Mouse (Mus musculus) kidney, embryonic 14.5 days (tissue): ENCODE measurements around the gene Kirrel2. TPM values are rescaled to one million over a fixed set of nuclear protein-coding genes. Genes with fewer than 3 reads are reported as not detected.
"Not testable (repeated sequence)": the region's sequence is repeated elsewhere in the genome, so short reads cannot be mapped to it uniquely, and the experiment has no call there.

Source experiments
- ATAC-seq: fragments of 200-750 bp; cut with Nextera tagmentation; 2 replicates; pipeline ENCODE4 v1.8.0; 2017; ENCODE audit warnings: moderate number of reproducible peaks, mild to moderate bottlenecking, moderate TSS enrichment, moderate library complexity; ENCODE audit not compliant: low FRiP score, low TSS enrichment
- H3K27ac ChIP-seq: fragments of 300-500 bp; sonication (generic); 2 replicates; pipeline ENCODE4 v1.5.1; 2014; ENCODE audit warnings: low read depth, mild to moderate bottlenecking, low read length, moderate library complexity, mixed read lengths
- H3K27me3 ChIP-seq: fragments of 300-500 bp; sonication (generic); 2 replicates; pipeline ENCODE4 v1.6.1; 2014; ENCODE audit warnings: mild to moderate bottlenecking, low read length; ENCODE audit not compliant: control insufficient read depth, insufficient read depth
- H3K36me3 ChIP-seq: fragments of 300-500 bp; sonication (generic); 2 replicates; pipeline ENCODE4 v1.6.1; 2014; ENCODE audit warnings: low read length, mixed read lengths; ENCODE audit not compliant: control insufficient read depth, insufficient read depth
- H3K4me1 ChIP-seq: fragments of 300-500 bp; sonication (generic); 2 replicates; pipeline ENCODE4 v1.6.1; 2014; ENCODE audit warnings: low read length, mixed read lengths; ENCODE audit not compliant: control insufficient read depth, insufficient read depth
- H3K4me2 ChIP-seq: fragments of 300-500 bp; sonication (generic); replicated peaks from 2 replicates; pipeline ENCODE4 v1.6.1; 2014; ENCODE audit warnings: low read depth, mild to moderate bottlenecking, low read length
- H3K4me3 ChIP-seq: fragments of 300-500 bp; sonication (generic); 2 replicates; pipeline ENCODE4 v1.5.1; 2014; ENCODE audit warnings: mild to moderate bottlenecking, low read length
- H3K9ac ChIP-seq: fragments of 300-500 bp; sonication (generic); 2 replicates; pipeline ENCODE4 v1.6.1; 2014; ENCODE audit warnings: low read depth, mild to moderate bottlenecking, low read length, moderate library complexity
- H3K9me3 ChIP-seq: fragments of 300-500 bp; sonication (generic); 2 replicates; pipeline ENCODE4 v1.6.1; 2016; ENCODE audit warnings: low read length; ENCODE audit not compliant: control insufficient read depth
- WGBS: fragments of 180-500 bp; shearing (Covaris S2); extraction: QIAGEN DNeasy Blood & Tissue Kit; methylation state at CpG from one replicate; pipeline ENCODE4 v1.1.7; 2014; 5-methylcytosine and 5-hydroxymethylcytosine counted together
- polyA plus RNA-seq: library from polyadenylated mRNA; unstranded; fragments of >200 nt; fragmentation: Nextera tagmentation; extraction: Ambion mirVana; gene quantifications from 2 replicates; pipeline ENCODE4 v1.2.1, GENCODE M21; 2014

Gene Kirrel2
- polyA plus RNA-seq, 1 experiment from 2014 or later: 0.54 TPM

- 3% methylated on average over 32 of the region's 32 CpGs for WGBS
- no peaks in the 10 kb centered on the region for H3K9me3 ChIP-seq
- peak; percentile 79; the same call in 1 of the 2 replicates for ATAC-seq
- peak overlapping the region; percentile 2; the same call in 1 of the 2 replicates for H3K27ac ChIP-seq
- H3K4me3 ChIP-seq: peak overlapping the region; percentile 25
- peak overlapping the region; percentile 23; the same call in 1 of the 2 replicates for H3K9ac ChIP-seq
- peak overlapping the region; percentile 48 for H3K4me2 ChIP-seq
- H3K4me1 ChIP-seq: peaks cover 3% of the 10 kb centered on the region; the same call in 1 of the 2 replicates
- H3K36me3 ChIP-seq: no peaks in the 10 kb centered on the region
- H3K27me3 ChIP-seq: 0 out of 2 replicates have a peak, but pooled peaks cover 7% of the 10 kb centered on the region
Measured at GRCm38 (mm10) chr7:30477415-30478381, 20.2 kb upstream of the Kirrel2 start.

- not testable (repeated sequence) for H3K36me3 ChIP-seq, H3K4me1 ChIP-seq, H3K4me2 ChIP-seq, H3K27ac ChIP-seq, H3K27me3 ChIP-seq, ATAC-seq, H3K9me3 ChIP-seq, H3K4me3 ChIP-seq, H3K9ac ChIP-seq
- WGBS: 93% methylated on average over 6 of the region's 7 CpGs
Measured at GRCm38 (mm10) chr7:30476136-30476535, 18.6 kb upstream of the Kirrel2 start.

- no peaks in the 10 kb centered on the region for H3K27me3 ChIP-seq
Measured at GRCm38 (mm10) chr7:30474999-30475398, 17.5 kb upstream of the Kirrel2 start.

GRCm38 (mm10) chr7:30472411-30472810, 14.9 kb upstream of the Kirrel2 start:
- Histone ChIP-seq H3K27ac (no peak overlapping the region), H3K4me2 (no peak overlapping the region), H3K27me3 (peaks cover 5% of the 10 kb centered on the region), H3K4me1 (peaks cover under 1% of the 10 kb centered on the region; the same call in 1 of the 2 replicates), H3K4me3 (no peak overlapping the region), H3K9ac (no peak overlapping the region), H3K9me3 (no peaks in the 10 kb centered on the region), H3K36me3 (no peaks in the 10 kb centered on the region)
- ATAC-seq: no peak
- 36% methylated on average over 5 of the region's 5 CpGs for WGBS

More at GRCm38 (mm10) chr7:30474999-30475398, 17.5 kb upstream of the Kirrel2 start:
- peaks cover 3% of the 10 kb centered on the region; the same call in 1 of the 2 replicates for H3K4me1 ChIP-seq
- H3K36me3 ChIP-seq: no peaks in the 10 kb centered on the region
- no peak overlapping the region for H3K27ac ChIP-seq
- H3K4me3 ChIP-seq: no peak overlapping the region
- WGBS: 72% methylated on average over 4 of the region's 4 CpGs
- H3K9ac ChIP-seq: no peak overlapping the region
- H3K9me3 ChIP-seq: no peaks in the 10 kb centered on the region
- H3K4me2 ChIP-seq: no peak overlapping the region
- ATAC-seq: no peak

GRCm38 (mm10) chr7:30464816-30465300, 7.4 kb upstream of the Kirrel2 start:
- H3K9me3 ChIP-seq: no peaks in the 10 kb centered on the region
- peaks cover 79% of the 10 kb centered on the region for H3K27me3 ChIP-seq

GRCm38 (mm10) chr7:30463996-30464395, 6.5 kb upstream of the Kirrel2 start:
- H3K4me1 ChIP-seq: no peaks in the 10 kb centered on the region
- WGBS: 26% methylated on average over 4 of the region's 4 CpGs
- ATAC-seq: no peak
- no peaks in the 10 kb centered on the region for H3K9me3 ChIP-seq
- H3K36me3 ChIP-seq: no peaks in the 10 kb centered on the region
- H3K27ac ChIP-seq: no peak overlapping the region
- H3K9ac ChIP-seq: no peak overlapping the region
- no peak overlapping the region for H3K4me2 ChIP-seq
- H3K27me3 ChIP-seq: peaks cover 86% of the 10 kb centered on the region
- no peak overlapping the region for H3K4me3 ChIP-seq

More at GRCm38 (mm10) chr7:30464816-30465300, 7.4 kb upstream of the Kirrel2 start:
- no peaks in the 10 kb centered on the region for H3K36me3 ChIP-seq
- H3K4me1 ChIP-seq: no peaks in the 10 kb centered on the region
- no peak for ATAC-seq
- H3K4me2 ChIP-seq: no peak overlapping the region
- H3K4me3 ChIP-seq: no peak overlapping the region
- no peak overlapping the region for H3K9ac ChIP-seq
- no peak overlapping the region for H3K27ac ChIP-seq
- 13% methylated on average over 6 of the region's 6 CpGs for WGBS

- H3K36me3 ChIP-seq: no peaks in the 10 kb centered on the region
- no peak overlapping the region for H3K4me3 ChIP-seq
- no peaks in the 10 kb centered on the region for H3K9me3 ChIP-seq
- WGBS: 22% methylated on average over 7 of the region's 7 CpGs
- H3K4me2 ChIP-seq: no peak overlapping the region
- H3K9ac ChIP-seq: no peak overlapping the region
- ATAC-seq: no peak
- H3K27ac ChIP-seq: no peak overlapping the region
- no peaks in the 10 kb centered on the region for H3K4me1 ChIP-seq
- peaks cover 90% of the 10 kb centered on the region for H3K27me3 ChIP-seq
Measured at GRCm38 (mm10) chr7:30463568-30463967, 6.1 kb upstream of the Kirrel2 start.

- no peak for ATAC-seq
- no peaks in the 10 kb centered on the region for H3K36me3 ChIP-seq
- no peaks in the 10 kb centered on the region for H3K9me3 ChIP-seq
- no peak overlapping the region for H3K4me3 ChIP-seq
- H3K9ac ChIP-seq: no peak overlapping the region
- 45% methylated on average over 6 of the region's 6 CpGs for WGBS
- peaks cover 7% of the 10 kb centered on the region; the same call in 1 of the 2 replicates for H3K4me1 ChIP-seq
- no peak overlapping the region for H3K4me2 ChIP-seq
- peaks cover 96% of the 10 kb centered on the region for H3K27me3 ChIP-seq
- H3K27ac ChIP-seq: no peak overlapping the region
Measured at GRCm38 (mm10) chr7:30459484-30459883, 2.0 kb upstream of the Kirrel2 start.
